Mouse (Mus musculus) heart, adult 11 months (tissue): ENCODE measurements around the gene F2rl2.

ENCODE experiments used
- DNase-seq: peaks from one replicate; pipeline ENCODE4 v3.0.0; 2022

Gene F2rl2

DNA sequence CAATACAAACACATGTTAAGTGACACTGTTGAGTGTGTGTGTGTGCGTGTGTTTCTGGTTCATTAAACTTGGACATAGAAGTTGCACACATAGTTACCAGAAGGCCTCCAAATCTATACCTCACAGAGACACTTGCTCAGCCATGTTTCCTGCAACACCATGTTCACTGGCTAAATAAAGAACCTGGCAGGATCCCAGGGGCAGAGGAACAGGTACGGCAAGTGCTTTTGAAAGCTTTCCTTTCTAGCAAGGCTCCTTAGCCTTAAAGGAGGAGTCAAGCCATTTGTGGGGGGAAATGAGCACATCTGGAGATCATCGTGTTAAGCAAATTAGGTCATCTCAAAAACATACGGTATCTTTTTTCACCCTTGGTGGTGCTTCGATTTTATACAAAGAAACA, 6.7 kb downstream of the F2rl2 start:
- no peak for DNase-seq

GRCm38 (mm10) chr13:95705589-95705988, 8.9 kb downstream of the F2rl2 start:
- DNase-seq = peak; percentile 46

GRCm38 (mm10) chr13:95712054-95712453, 15.4 kb downstream of the F2rl2 start:
- DNase-seq = peak; percentile 5

DNA sequence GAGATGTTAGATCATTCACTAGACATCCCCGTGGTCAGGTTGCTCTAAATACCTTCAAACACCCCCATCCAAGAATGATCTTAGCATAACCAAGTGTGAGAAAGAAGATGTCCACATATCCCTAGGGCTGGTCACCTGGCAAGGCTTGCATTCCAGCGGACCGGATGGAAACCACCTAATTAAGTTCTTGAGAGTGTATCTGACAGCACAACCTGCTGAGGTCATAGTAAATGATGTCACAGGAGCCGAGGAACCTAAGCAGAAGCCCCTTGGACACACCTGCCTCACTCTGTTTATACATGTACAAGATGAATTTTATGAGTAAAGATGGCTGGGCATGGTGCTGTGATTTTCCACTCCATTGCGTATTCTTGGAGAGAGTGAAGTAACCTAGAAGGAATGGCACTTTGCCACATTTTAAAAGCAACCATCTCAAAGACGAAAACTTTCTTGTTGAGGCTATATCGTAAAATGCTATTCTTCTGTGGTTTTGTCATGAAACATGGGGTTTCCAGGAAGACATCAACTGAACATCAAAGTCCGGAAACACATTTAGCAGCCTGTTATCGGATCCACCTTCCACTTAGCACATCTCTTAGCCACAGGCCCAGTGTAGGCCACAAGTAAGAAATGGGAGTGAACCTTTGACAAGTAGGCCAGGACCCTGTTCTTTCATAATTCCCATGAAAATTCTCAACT, 16.1 kb downstream of the F2rl2 start:
- DNase-seq = peak; percentile 51

DNA sequence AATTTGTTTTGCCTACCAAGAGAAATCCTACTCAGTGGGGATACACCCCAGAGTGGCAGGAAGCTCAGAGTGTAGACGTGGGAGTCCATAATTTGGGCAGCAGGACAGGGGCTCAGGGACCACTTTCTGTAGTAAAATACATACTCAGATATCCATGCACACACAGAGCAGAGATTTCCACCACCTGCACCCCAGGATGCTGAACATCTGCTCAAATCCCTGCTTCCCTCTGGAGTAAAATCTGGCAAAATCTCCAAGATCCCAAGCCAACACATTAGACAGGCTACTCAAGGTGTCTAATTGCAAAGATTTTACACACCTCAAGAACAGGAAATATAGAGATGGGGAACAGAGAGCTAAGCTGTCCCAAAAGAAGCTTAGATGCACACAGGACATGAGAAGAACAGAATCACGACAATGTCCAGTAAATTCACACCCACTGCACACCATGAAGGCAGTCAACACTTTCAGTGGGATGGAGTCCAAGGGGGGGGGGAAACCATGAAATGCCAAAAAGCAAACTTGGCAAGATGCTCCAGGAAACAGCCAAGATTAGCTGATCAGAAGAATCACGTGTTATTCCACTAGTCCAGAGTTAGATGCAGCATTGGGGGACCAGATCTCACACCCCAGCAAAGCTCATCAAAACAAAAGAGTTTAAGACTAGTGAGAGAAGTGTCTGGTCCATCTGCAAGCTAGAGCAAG, 17.8 kb downstream of the F2rl2 start:
- DNase-seq = peak; percentile 79

DNA sequence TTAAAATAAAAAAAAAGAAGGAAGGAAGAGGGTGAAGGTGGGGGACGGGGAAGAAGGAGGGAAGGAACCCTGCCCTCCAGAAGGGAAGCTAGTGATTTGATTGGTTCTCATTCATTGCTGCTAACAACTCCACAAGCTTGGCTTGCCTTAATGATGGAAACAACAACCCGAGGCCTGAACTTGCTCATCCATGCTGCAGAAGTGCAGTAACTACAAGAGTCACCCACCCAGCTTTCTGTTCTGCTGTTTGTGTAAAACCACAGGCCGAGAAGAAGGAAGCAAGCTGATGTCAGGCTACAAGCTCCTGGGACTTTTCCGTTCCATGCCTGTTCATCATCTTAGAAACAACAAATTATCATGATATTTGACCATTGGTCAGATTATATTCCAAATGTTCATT, 18.7 kb downstream of the F2rl2 start:
- DNase-seq = peak; percentile 60

DNA sequence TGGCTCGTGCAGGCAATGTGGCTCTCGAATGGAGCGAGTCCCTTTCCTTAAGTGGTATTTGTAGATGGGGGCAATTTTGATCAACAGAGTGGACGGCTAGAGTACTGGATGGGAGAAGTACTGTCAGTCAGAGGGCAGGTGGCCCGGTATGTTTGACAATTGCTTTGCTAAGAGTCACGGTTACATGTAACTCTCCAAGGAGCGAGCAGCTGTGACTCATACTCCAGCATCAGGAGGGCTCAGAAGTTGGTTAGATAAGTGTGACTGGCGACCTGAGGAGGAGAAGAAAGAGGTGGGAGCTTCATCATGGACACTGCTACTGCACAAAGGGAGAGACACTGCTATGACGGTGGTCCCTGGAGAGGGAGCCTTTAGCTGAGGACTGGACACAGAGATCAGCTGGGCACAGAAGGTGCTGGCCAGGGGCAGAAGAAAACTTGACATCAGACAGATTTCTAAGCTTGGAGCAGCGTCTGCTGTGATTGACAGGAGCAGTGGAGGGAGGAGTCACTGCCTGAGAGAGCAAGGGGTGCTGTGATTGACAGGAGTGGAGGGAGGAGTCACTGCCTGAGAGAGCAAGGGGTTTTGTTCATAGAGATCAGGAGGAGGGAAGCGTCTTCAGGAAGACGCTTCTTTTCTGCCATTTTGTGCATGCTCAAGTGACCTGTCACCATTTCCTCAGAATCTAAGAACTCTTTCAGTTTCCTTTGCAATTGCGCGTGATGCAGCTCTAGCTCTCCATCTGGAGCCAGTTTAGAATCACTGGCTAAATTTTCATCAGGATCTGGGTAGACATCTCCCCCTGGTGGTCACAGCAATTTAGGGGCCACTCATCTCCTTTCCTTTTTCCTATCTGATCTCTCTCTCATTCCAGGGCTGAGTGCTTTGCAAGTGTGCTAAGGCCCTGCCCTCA, 22.9 kb downstream of the F2rl2 start:
- peak; percentile 90 for DNase-seq

DNA sequence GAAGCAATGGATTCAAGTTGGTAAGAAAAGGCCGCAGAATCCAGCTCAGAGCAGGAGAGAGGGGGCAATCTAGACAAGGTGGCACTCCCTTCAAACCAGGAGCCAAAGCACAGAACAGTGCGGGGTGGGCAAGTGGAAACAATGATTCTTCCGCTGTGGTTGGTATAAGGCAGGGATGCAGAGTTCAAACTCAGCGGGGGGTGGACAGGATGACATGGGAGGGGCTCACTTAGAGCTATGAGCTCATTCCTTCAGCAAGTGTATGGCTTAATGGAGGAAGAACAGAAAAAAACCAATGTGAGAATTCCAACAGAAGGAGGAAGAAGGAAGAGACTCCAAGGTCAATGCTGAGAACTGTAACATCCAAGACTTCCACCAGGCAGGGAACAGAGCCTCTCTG, 33.8 kb downstream of the F2rl2 start:
- DNase-seq = no peak

DNA sequence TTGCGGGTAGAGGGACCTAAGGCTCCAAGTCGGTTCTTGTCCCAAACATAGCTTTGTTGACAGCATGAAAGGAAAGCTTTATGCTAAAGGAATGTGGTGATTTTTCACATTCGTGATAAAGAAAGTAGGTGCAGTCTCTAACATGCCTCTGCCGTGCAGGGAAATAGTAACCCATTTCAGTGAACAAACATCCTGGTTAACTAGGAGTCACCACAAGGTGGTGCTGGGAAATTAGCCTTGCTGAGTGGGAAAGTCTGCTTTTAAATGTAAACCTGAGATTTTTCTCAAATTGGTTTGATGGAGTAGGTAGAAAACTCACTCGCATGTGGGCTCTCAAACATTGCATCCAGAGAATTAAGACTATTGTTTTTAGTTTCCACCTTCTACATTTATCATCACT, 43.0 kb downstream of the F2rl2 start:
- DNase-seq = peak; percentile 76

DNA sequence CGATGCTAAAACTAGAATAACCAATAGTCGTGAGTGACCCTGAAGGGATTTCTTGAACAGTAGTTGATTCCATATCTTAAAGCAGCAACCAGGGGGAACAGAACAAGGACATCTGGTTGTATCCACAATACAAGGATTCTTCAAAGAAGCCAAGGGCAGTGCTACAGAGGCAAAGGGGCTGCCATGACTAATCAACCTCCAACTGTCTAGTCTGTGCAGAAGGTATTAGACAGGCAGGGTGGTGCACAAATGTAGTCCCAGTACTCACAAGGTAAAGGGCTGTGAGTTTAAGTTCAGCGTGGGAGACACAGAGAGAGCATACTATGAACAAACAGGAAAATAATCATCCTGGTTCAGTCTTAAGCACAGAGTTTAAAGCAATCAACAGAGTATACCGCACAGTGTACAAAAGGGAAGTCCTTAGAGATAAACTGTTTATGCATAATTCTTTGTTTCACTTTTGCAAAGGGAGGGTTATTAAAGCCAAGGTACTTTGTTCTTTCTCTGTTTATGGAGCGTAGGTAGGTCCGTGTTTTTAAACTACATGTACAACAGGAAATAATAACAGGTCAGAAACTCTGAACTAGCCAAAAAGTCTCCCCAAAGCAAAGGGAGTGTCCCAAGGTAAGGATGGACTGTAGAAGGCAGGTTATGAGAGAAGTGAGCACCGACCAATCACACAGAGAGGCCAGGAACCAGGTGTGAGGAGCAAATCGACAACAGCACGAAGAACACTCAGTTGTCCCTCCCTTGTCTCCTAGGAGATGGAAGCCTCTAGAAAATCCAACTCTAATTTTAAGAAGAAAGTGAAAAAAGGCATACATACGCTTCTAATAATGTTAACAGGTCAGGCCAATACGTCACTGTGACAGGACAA, 45.4 kb downstream of the F2rl2 start:
- DNase-seq = peak; percentile 64

DNA sequence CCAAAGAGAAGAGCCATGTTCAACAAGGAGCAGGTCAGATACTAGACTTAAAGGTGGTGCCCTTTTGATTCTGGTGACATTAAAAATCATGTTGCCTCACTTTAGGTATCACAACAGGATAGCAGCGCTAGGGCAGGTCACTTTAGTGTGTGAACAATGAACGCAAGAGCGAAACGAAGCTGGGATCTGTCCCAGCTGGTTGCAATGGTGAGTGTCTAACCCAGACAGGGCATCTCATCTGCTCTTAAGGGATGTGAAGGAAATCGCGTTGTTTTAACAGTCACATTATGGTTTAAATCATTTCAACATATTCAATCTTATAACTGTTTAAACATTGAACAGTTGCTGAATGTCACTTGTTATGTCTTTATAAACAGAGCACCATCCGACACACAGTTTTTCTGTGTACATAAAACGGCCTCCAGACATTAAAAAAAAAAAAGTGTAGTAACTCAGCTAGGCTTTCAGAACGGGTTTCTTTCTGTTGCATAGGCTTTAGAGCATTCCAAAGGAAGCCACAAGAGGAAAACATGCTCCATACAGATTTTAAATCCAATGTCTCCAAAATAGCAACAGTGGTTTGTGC, 46.3 kb downstream of the F2rl2 start:
- DNase-seq = peak; percentile 64

- peak; percentile 15 for DNase-seq
Observed at GRCm38 (mm10) chr13:95745451-95745850, 48.8 kb downstream of the F2rl2 start.

DNA sequence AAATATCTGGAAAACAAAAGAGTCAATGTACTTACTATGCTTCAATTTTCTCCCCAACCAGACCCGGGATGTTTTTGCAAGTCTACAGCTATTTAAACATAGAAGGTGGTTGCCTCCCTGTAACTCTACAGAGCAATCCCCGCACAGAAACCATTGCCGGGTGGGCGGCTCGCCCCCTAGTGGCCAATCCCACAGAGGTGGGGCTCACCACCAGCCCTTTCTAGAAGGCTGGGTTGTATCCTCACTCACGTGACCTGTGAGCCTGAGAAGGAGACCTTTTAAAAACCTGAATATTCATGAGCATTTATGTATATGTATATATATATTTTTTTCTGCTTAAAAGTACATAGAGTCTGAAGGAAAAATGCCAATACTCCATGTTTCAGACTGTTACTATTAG, 49.9 kb downstream of the F2rl2 start:
- peak; percentile 88 for DNase-seq

GRCm38 (mm10) chr13:95747101-95747500, 50.4 kb downstream of the F2rl2 start:
- DNase-seq = peak; percentile 4

DNA sequence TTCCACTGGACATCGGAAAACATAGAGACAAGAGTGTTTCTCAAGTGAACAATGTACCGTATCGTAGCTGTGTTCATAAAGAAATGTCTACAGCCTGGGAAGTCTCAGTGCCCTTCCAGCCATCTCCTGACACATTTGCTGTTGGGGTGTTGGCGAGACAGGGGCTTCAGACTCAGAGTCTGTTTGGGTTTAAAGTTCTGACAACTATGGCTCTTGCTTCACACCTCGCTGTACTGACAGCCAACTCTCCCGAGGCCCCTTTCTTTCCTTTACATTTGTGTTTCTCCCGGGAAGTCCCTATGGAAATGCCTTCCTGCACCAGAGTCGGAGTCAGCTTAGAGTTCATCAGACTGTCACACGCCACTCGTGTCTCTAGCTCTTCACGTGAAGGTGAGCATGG, 50.9 kb downstream of the F2rl2 start:
- peak; percentile 52 for DNase-seq
